Mouse (Mus musculus): ENCODE data around the gene Itga2b.
"Not testable (repeated sequence)": the region's sequence is repeated elsewhere in the genome, so short reads cannot be mapped to it uniquely, and the experiment has no call there.

The Itga2b gene

DNA sequence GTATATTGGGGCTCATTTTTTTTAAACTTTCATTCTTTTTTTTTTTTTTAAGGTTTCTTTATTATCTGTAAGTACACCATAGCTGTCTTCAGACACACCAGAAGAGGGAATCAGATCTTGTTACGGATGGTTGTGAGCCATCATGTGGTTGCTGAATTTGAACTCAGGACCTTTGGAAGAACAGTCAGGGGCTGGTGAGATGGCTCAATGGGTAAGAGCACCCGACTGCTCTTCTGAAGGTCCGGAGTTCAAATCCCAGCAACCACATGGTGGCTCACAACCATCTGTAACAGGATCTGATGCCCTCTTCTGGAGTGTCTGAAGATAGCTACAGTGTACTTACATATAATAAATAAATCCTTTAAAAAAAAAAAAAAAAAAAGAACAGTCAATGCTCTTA, 59.6 kb downstream of the Itga2b start:
- DNase-seq: not testable (repeated sequence)

DNA sequence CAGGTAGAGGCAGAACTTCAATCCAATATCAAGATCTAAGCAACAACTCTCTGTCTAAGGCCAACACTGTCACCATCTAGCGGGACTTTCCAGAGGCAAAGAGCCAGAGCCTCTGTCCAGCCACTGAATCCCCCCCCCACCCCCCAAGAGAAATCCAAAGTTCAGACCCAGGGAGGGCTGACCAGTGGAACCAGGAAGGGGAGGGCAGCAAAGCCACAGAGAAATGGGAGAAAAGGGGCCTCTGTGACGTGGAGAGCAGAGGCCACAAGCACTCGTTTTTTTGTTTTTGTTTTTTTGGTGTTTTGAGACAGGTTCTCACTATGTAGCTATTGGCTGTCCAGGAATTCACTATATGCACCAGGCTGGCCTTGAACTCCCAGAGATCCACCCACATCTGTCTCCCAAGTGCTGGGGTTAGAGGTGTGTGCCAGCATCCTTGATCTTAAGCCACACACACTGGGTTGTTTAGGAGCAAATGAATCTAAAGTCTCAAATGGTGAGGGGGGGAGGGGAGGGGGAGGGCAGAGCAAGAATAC, 60.1 kb downstream of the Itga2b start:
- DNase-seq: no peak

DNA sequence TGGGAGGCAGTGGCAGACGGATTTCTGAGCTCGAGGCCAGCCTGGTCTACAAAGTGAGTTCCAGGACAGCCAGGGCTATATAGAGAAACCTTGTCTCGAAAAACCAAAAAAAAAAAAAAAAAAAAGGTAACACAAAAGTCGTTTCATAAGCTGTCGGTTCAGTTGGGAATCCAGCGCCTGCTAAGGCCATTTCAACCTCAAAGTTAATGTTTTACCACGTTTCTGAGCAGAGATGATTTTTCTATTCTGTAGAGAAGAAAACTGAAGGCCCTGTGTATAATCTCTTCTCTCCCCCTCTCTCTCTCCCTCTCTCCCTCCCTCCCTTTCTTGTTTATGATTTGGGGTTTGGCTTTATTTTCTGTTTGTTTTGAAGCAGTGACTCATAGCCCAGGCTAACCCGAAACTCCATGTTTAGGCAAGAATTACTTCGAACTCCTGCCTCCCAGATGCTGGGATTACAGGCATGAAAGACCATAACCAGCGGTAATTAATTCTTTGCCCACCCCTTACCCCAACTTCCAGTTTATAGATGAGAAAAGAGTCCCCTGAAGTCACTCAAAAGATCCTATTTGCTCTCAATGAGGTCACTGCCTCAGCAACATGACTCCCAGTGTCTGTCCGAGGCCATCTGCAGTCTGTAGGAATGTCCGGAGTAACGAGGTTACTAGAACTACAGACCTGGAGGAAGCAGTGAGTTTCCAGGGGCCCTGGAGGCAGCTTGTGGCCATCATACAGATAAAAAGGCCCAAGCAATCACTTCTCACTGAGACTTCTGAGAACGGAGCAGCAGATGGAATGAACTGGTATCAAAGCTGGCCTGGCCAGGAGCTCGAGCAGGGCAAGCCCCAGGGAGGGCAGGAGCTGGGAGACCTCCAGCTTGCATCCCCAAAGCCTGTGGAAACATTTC, 60.8 kb downstream of the Itga2b start:
- DNase-seq: no peak

DNA sequence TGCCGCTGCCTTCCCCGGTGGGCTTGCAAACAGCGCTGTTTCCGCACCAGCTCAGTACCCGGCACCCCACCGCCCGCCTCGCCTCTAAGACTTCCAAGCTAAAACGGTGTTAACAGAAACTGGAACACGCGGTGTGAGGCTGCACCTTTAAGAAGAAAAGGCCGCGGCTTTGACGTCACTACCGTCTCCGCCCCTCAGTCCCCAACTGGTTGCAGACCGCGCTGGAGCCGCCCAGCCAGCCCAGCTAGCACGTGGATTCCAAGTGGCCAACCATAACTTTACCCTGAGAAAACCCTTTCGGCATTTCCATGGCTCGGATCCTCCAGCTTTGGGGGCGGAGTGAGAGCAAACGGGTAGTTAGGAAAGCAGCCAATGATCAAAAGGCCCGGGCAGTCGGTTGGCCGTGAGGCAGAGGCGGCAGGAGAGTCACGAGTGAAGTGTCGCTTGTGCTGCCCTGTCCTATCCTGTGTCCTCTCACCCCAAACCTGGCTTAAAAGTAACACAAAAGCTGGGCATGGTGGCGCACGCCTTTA, 61.5 kb downstream of the Itga2b start:
- DNase-seq: peak; percentile 91 to 93

DNA sequence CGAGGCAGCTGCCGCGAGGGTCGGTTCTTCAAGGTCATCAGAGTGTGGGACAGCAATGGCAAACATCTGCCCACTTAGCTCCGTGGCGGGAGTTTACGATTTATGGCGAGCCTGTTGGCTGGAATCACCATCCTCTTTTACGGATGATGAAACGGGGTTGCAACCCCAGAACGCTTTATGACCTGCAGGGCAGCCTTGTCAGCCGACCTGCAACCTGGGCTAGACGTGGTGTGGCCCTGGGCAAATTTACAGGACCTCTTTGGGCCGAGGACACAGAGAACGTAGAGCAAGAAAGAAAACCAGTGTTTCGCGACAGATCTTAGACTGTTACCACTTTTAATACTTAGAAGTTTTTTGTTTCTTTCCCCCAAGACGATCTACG, 62.1 kb downstream of the Itga2b start, which contains the start of gene Slc25a39:
Gene Slc25a39 (minus strand): TSS at position 113 of the 382 bp plus-strand sequence.
- DNase-seq: no peak

DNA sequence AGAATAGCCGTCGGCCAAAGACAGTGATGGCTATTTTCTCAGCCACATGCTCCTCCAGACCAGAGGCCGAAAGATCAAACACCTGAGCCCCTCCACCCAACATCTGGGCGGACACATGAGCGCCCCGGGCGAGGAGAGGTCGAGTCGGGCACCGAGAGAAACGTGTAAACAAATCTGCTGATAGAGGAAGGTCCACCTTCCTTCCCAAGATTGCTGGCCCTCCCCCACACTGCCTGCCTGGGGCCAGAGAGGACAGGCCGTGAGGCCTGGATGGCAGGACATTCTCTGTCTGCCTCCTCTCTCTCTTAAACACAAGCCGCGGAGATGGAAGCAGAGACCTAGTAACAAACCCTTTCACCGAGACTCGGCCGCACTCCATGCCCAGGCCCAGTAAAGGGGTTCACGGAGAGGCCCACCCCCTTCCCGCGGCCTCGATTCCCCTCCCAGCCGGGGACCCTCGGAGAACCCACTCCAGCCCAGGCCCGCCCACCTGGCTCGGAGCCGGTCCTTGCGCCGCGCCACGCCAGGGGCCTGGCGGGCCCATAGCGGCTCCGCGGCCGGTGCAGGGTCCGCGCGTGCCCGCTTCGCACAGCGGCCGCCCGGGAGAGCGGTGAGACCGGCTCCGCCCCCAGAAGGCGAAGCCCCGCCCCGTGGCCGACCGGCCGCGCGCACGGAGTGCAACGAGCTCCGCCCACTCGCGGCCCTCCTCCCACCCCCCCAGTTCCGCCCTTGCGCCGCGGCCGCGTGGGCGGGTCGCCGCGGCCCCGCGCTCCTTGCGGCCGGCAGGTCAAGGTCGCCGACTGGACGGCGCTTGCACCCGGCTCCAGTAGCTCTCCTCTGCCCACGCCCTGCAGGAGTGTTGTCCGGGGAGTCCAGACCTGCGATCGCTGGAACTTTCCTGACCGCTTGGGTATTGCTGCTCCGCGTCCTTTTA, 62.8 kb downstream of the Itga2b start:
- peak; percentile 78 to 81 for DNase-seq

DNA sequence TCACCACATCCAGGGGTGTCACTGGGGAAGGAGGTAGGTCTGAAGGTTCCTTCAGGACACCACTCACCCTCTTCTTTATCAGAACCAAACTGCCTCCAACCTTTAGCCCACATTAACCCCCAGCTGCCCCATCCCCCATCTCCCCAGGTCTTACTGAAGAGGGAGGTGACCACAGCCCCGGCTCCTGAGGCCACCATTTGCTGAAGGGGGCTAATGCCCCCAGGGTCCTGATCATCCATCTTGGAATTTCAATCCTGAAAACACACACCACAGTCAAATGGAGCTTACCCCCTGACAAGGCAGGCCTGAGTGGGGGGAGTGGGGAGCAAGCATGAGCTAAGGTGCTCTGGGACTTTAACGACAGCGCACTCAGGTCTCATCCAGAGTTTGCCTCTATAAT, 63.5 kb downstream of the Itga2b start:
- no peak for DNase-seq

DNA sequence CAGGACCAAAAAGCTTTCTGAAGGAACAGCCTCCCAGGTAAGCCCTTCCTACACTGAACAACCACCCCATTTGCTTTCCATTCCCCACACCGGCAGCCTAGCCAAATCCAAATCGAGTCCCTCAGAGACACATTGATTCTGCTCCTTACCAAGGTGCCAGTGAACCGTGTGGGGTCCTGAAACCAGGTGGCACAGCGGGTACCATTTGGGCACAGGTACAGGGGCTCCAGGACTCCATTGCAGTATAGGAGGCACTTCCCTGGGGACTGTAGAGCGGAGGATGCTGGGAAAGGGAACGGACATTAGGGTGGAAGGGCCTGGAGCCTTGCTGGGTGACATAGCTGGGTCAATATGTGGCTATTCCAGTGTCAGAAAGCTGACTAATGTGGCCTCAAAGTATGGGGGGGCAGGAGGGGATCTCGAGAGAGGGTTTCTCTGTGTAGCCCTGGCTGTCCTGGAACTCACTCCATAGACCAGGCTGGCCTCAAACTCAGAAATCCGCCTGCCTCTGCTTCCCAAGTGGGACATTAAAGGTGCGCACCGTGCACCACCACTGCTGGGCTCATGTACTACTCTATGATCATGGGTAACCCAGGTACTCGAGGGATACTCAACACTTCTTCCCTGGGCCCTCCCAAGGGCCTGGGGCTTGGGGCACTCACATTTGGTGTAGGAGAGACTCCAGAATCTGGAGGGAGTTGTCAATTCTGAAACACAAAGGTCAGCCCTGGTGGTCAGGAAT, 64.2 kb downstream of the Itga2b start:
- DNase-seq: no peak

DNA sequence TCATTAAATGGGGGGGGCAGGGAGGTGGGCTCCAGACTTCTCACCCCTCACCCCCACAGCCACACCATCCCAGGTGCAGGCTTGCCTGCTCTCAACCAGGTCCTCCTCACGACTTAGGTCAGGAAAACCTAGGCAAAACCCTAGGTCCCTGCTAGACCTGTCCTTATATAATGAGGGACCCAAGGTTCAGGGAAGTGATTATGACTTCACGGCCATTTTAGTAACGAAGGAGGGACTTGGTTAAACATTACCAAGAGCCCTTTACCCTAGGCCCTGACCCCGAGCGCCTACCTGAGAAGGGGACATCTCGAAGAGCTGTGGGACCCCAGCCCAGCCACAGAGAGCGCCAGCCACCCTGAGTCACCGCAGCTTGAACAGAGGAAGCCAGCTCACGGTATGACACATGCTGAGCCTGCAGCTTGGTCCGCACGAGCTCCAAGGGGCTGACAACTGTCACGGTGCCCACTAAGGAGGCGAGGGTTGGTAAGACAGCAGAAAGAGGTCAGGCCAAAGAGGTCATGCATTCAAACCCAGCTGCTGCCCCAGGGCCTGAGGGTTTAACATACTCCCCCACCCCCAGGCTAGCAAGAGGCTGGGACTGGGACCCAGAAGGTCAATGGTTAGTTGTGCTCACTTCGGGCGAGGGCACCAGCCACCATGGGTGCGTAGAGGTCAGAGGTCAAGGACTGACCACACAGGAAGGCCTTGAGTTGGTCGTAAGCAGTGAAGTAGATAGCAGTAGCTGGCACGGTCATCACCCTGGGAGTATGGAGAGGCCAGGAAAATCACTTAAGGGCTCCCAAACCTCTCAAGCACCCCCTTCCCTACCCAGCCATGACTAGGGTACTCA, 65.5 kb downstream of the Itga2b start:
- DNase-seq: no peak

DNA sequence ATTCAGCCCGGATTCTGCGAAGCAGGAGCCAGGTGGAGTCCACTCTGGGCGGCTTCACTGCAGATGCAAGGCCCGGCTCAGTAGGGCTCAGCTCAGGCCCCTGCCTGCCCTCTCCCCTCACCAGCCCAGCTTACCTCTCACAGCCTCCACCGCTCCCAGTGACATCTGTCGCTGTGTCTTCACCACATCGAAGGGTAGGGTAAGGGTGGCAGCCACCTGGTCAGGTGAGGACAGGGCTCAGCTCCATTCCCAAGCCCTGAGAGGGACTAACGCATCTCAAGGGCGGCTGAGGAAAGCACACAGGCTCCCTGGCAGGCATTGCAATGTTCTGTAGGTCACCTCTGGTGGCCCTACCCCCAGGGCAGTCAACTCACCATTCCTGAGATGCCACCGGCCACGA, 66.3 kb downstream of the Itga2b start:
- DNase-seq: no peak

Data from thymus, adult 18-20 months (tissue).